ENCODE assay signal across 24 mouse cellular contexts in genomic region chr7:82366056-82366455, GRCm38 (mm10). TPM values are rescaled to one million over a fixed set of nuclear protein-coding genes. Genes with fewer than 3 reads are reported as not detected.
DNase-seq lines count a peak whose midpoint lies in the region; ATAC-seq and TF ChIP-seq lines count a peak whose summit lies in the region.
"Had no signal": no experiment of that assay in that cellular context is flagged by ENCODE, and none has a peak within 500 bp of the region (broad histone marks: within the 10 kb centered on the region; RNA-seq: fewer than 3 reads in every experiment).

No protein-coding gene starts in this region.

- TF ChIP-seq EP300 in heart, postnatal 0 days (IDR thresholded peaks at IDR 0.05; ENCODE audit: low read depth) = no peak
- TF ChIP-seq EP300 in lung, postnatal 0 days (IDR thresholded peaks at IDR 0.05) = no peak

- H3K9ac ChIP-seq in heart, postnatal 0 days (replicated peaks; ENCODE audit: low read depth, low read length) = no peak overlapping the region
- H3K9ac ChIP-seq in lung, postnatal 0 days (replicated peaks; ENCODE audit: low read depth) = no peak overlapping the region
- H3K9ac ChIP-seq: forebrain, postnatal 0 days; hindbrain, embryonic 14.5 days; neural tube, embryonic 13.5 days had no signal

- intact Hi-C loops in left cerebral cortex, postnatal 25 days (cut with DNase I) = no loop called here

- no peak for ATAC-seq in heart, postnatal 0 days (ENCODE audit: insufficient read depth, low read depth)
- ATAC-seq in lung, postnatal 0 days = no peak
- ATAC-seq: forebrain, postnatal 0 days; midbrain, embryonic 16.5 days had no signal

- 57% methylated on average over 4 of the region's 4 CpGs for WGBS in heart, postnatal 0 days
- 27% methylated on average over 4 of the region's 4 CpGs for WGBS in lung, postnatal 0 days

- no peak overlapping the region for H3K4me3 ChIP-seq in heart, postnatal 0 days (ENCODE audit: low read depth, low read length)
- no peak overlapping the region for H3K4me3 ChIP-seq in lung, postnatal 0 days (ENCODE audit: low read depth, low read length)
- H3K4me3 ChIP-seq: limb, embryonic 10.5 days; midbrain, embryonic 10.5 days; myocyte; neural tube, embryonic 13.5 days had no signal

- peak; percentile 30 for DNase-seq in heart, postnatal 0 days (ENCODE audit: low spot score)
- no peak for DNase-seq in heart, adult 8-10 months (ENCODE audit: low spot score)
- DNase-seq in kidney, postnatal 10 days = peak; percentile 51
- DNase-seq in kidney, postnatal 25 days = no peak
- DNase-seq in lung, postnatal 0 days (ENCODE audit: low spot score) = peak; percentile 26
- no peak for DNase-seq in lung, postnatal 4 days
- DNase-seq in left cerebral cortex, postnatal 25 days (ENCODE audit: low spot score in 2 of 2) = no peak
- no peak for DNase-seq in thymus, postnatal 0 days (ENCODE audit: low spot score)
- DNase-seq: adrenal gland, adult 2 months; cerebellum, adult 11-12 months; cerebellum, postnatal 10 days; forebrain, postnatal 0 days; gastrocnemius, postnatal 14 days; heart, postnatal 36 days; liver; retina, postnatal 1 day; thymus, postnatal 36 days had no signal

- no peak overlapping the region for H3K27ac ChIP-seq in heart, postnatal 0 days (ENCODE audit: low read depth)
- no peak overlapping the region for H3K27ac ChIP-seq in lung, postnatal 0 days (ENCODE audit: low read length)
- H3K27ac ChIP-seq: hindbrain, embryonic 14.5 days; midbrain, embryonic 10.5 days; neural tube, embryonic 13.5 days had no signal

- H3K27me3 ChIP-seq in heart, postnatal 0 days (ENCODE audit: control insufficient read depth, insufficient read depth, low read length) = no peaks in the 10 kb centered on the region
- H3K27me3 ChIP-seq in lung, postnatal 0 days (replicated peaks; ENCODE audit: insufficient read depth, low read length) = no peaks in the 10 kb centered on the region
- H3K27me3 ChIP-seq: neural tube, embryonic 13.5 days had no signal

- no peak for TF ChIP-seq CTCF in heart, postnatal 0 days (IDR thresholded peaks at IDR 0.05; ENCODE audit: low read depth)
- TF ChIP-seq CTCF in lung, postnatal 0 days (IDR thresholded peaks at IDR 0.05) = no peak

- no peak overlapping the region for H3K4me2 ChIP-seq in heart, postnatal 0 days (ENCODE audit: low read depth, low read length)
- H3K4me2 ChIP-seq in lung, postnatal 0 days (replicated peaks; ENCODE audit: low read depth, low read length) = no peak overlapping the region
- H3K4me2 ChIP-seq: hindbrain, embryonic 14.5 days; neural tube, embryonic 13.5 days had no signal

- no peaks in the 10 kb centered on the region for H3K36me3 ChIP-seq in heart, postnatal 0 days (replicated peaks; ENCODE audit: control insufficient read depth, insufficient read depth, low read length)
- H3K36me3 ChIP-seq in lung, postnatal 0 days (ENCODE audit: insufficient read depth, low read length) = no peaks in the 10 kb centered on the region
- H3K36me3 ChIP-seq: limb, embryonic 10.5 days; midbrain, embryonic 10.5 days; neural tube, embryonic 13.5 days had no signal

- H3K4me1 ChIP-seq in heart, postnatal 0 days (ENCODE audit: control insufficient read depth, insufficient read depth) = no peaks in the 10 kb centered on the region; the same call in 1 of the 2 replicates
- no peaks in the 10 kb centered on the region for H3K4me1 ChIP-seq in lung, postnatal 0 days (ENCODE audit: insufficient read depth, low read depth, low read length)
- H3K4me1 ChIP-seq: midbrain, embryonic 10.5 days; neural tube, embryonic 13.5 days had no signal

- H3K9me3 ChIP-seq in heart, postnatal 0 days (replicated peaks; ENCODE audit: control insufficient read depth, low read length) = no peaks in the 10 kb centered on the region
- H3K9me3 ChIP-seq in lung, postnatal 0 days (ENCODE audit: low read length) = no peaks in the 10 kb centered on the region
- H3K9me3 ChIP-seq: limb, embryonic 10.5 days; midbrain, embryonic 10.5 days; neural tube, embryonic 13.5 days had no signal

RNA-seq across cellular contexts. Expression of gene Adamtsl3, which starts 30.6 kb away (rescaled TPM):
- total RNA-seq in heart, postnatal 0 days (2014; rRNA removed; ENCODE audit: low replicate concordance) = 2.0 and 4.1 TPM in 2 replicates
- polyA plus RNA-seq in heart, postnatal 0 days (2015; fragmentation: Nextera tagmentation; extraction: Ambion mirVana) = 1.00 and 1.0 TPM in 2 replicates
- 10 to 100 TPM in 1 of 4 experiments, 1 to 10 TPM in 3; 4.4 to 11.4 (median 6.6) TPM for total RNA-seq in heart, adult 8-10 months (2022)
- 2.4 and 2.5 TPM in 2 replicates for polyA plus RNA-seq in lung, postnatal 0 days (2015; fragmentation: Nextera tagmentation; extraction: Ambion mirVana)
- total RNA-seq in left cerebral cortex, postnatal 25 days (2021) = 1 to 10 TPM; 2.0 to 2.6 TPM
- polyA plus RNA-seq in thymus, postnatal 0 days (2015; fragmentation: Nextera tagmentation; extraction: Ambion mirVana) = 0.15 and 0.20 TPM in 2 replicates
- total RNA-seq: MEL had no signal
- polyA plus RNA-seq: midbrain, embryonic 10.5 days had no signal

Comparison
In these comparisons a context has a peak if more than half of its experiments do, and no peak if none do; other contexts are left out.
1. DNase-seq: peak in heart, postnatal 0 days (single experiment), kidney, postnatal 10 days (single experiment) and lung, postnatal 0 days (single experiment); none in heart, adult 8-10 months (single experiment), kidney, postnatal 25 days (0 of 2), lung, postnatal 4 days (0 of 2), left cerebral cortex, postnatal 25 days (0 of 2) and thymus, postnatal 0 days (single experiment).